Mouse (Mus musculus): Measurements from ENCODE around the gene Dzip1. TPM values are rescaled to one million over a fixed set of nuclear protein-coding genes. Genes with fewer than 3 reads are reported as not detected.

Dzip1 gene
- total RNA-seq, 2 experiments from 2014 or later, result 11.6 to 12.3 TPM

GRCm38 (mm10) chr14:118874786-118875415, 50.4 kb downstream of the Dzip1 start:
- no peak for DNase-seq (ENCODE audit: low spot score in 2 of 2)

DNA sequence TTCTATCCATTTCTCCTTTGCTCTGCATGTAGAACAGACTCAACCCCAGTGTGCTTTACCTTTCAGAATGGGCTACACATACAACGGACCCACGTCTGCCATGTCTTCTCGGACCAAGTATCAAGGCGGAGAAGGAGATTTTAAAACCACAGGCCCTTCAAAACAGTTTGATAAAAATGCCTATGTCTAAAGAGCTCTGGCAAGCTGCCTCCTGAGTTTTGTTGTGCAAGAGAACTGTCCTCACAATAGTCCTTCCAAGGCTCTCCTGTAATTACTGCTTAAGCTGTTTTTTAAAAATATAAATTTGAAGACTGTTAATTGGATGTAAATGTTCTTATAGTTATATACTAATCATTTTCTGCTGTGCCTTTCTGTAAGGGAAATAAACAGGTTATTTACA, 51.1 kb downstream of the Dzip1 start:
- no peak for DNase-seq (ENCODE audit: low spot score in 2 of 2)

DNA sequence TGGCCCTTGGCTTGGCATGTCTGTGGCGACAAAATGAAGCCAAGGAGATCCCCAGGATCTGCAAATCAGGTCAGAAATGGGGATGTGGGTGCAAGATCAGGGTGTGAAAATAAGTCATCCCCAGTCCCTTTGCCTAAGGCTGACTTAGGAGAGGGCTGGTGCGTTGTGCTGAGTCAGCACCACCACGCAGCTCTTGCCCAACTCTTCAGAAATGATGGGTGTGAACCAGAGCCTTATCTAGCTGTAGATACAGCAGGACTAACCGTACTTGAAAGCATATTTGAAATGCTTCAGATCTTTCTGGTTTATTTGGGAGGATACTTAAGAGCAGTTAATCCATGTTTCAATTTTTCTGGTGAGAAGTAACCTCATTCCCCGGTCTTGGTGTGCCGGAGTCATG, 55.5 kb downstream of the Dzip1 start:
- no peak for DNase-seq (ENCODE audit: low spot score in 2 of 2)

GRCm38 (mm10) chr14:118868102-118868724, 57.0 kb downstream of the Dzip1 start:
- DNase-seq (ENCODE audit: low spot score in 2 of 2), result no peak

DNA sequence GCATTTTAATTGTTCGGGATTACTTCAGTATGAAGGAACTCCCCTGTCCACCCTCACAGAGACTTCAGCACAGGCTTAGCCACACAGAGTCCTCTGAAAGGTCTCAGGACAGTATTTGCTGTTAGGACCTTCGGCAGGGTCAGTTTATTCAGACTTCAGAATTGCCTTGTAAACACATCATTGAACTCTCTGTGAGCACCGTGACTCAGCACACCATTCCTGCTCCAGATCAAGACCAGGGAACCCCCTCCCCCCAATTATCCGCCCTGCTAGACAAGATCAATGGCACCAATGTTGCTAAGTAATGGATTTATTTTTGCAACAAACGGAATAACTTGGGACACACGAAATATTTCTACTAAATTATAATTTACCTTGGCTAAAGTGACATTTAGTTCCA, 57.9 kb downstream of the Dzip1 start:
- no peak for DNase-seq (ENCODE audit: low spot score in 2 of 2)

DNA sequence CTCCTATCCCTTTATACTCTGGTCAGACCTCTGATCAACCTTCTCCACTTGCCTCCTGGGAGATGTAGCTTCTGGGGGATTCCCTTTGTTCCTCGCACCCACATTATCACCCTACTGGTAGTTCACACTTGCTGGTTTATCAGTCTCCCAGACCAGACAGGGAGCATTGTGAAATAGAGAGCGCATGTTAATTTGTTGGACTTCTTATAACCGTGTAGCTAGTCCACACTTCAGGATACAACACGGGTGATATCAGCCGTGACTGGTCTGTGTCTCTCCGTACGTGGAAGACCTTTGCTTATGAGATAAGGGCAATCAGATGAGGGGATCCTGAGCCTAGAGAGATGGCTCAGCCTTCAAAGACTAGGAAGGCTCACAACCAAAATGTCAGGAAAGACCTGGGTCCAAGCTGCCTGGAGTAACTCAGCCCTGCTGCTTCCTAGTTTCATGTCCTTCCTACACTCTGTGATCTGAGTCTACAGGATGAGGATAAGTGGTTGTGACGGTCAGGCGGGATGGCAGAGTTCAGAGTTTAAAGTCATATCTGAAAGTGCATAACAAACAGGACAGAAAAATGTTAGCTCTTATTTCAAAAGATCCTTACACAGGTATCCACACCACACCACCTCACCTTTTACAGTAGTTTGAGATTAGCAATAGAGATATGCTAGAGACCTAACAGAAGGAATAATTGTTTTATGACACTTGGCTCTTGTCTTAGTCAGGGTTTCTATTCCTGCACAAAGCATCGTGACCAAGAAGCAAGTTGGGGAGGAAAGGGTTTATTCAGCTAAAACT, 59.0 kb downstream of the Dzip1 start:
- no peak for DNase-seq (ENCODE audit: low spot score in 2 of 2)

DNA sequence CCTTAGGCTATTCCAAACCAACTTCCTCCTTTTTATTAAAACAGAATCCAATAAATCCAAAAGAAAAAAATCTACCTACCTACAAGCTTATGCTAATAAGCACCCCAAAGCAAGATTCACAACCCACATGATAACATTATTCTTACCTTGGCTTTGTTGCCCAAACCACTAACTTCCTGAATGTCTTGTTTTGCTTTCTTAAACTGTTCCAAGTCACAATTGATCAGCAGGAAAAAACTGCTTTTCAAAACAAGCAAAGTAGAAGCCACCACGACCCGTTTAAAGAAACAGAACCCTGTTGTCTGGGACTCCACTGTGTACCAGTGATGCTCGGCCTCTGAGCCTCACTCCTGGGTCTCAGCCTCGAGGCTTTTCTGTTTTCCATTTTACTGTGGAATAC, 60.4 kb downstream of the Dzip1 start:
- DNase-seq (ENCODE audit: low spot score in 2 of 2), result no peak

GRCm38 (mm10) chr14:118862253-118862652, 63.0 kb downstream of the Dzip1 start:
- DNase-seq (ENCODE audit: low spot score in 2 of 2), result no peak

DNA sequence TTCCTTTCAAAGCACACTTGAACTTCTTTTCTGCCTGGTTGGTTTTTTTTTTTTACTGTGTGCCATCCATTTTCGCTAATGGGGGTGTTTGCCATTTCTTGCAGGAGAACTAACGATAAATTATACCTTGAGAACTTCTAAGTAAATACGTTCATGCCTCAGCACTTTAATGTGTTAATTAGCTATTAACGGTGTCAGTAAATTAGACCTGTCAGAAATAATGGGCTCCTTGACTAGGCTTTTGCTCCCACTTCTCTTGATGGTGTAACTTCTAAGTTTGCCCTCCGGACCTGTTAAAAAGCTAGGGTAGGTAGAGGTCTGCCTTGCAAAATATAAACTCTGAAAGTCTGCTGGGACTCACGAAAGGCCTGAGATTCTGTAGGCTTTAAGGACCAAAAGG, 66.9 kb downstream of the Dzip1 start:
- DNase-seq (ENCODE audit: low spot score in 2 of 2), result no peak

DNA sequence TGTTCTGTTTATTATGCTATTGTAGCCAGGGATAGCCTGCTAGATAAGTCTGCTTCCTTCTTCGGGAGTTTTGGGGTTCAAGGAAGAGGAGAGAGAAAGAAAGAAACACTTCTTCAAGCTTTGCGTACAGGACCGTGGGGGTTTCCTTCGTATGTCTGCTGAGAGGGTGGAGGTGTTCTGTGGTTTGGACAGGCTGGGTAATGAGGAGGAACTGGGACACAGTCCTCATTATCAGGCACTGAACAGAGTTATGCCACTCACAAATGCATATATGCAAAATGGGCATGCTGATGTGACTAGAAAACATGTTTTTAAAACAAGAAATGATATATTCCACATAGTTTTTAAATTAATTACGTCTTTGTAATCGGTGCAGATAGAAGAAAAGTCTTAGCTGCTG, 68.7 kb downstream of the Dzip1 start:
- DNase-seq (ENCODE audit: low spot score in 2 of 2), result no peak

GRCm38 (mm10) chr14:118855141-118855800, 70.0 kb downstream of the Dzip1 start:
- DNase-seq (ENCODE audit: low spot score in 2 of 2), result no peak

GRCm38 (mm10) chr14:118854371-118855114, 70.7 kb downstream of the Dzip1 start:
- peak; percentile 50 to 52 for DNase-seq (ENCODE audit: low spot score in 2 of 2)

- DNase-seq (ENCODE audit: low spot score in 2 of 2), result no peak
Observed at GRCm38 (mm10) chr14:118851496-118852107, 73.7 kb downstream of the Dzip1 start.

DNA sequence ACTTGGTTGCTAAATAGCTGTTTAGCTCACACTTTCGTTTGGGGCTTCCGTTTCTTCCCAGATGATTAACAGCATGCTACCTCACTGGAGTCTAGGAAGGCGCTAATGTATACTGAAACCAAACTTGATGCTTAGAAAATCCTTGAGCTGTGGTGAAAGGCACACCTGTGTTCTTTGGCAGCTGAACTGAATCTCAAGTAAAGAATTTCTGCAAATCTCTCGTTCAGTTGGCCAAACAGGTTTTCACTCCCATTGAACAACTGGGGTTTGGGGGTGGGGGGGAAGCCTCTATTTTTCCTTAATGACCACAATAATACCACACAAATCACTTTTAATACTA, 74.6 kb downstream of the Dzip1 start:
- no peak for DNase-seq (ENCODE audit: low spot score in 2 of 2)

DNA sequence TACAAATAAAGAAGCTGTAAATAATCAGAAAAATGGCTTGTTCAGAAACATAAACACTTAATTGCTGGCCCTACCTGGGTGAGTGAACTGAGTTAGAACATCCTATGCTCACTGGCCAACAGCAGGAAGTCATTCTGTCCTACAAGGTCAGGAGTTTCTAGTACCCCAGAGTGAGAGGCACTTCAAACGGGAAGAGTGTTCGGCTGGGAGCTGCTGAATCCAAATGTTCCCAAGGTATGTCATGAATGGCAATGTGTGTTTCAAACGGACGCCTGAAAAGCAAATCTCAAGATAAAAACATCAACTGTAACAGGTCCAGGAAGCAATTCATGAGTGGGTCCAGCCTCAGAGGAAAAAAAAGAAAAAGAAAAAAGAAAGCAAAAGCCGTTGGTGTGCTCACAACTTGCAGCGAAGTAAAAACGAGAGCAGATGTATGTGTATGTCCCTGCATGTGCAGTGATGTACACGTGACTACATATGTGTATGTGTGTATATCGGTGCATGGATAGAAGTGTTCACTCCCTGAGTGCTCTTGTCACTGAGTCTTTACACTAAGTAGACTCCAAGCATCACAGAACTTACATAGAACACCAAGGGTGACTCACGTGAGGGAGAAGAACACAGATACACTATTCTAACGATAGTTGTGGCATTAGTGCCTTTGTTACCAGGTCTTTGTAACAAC, 75.1 kb downstream of the Dzip1 start:
- DNase-seq (ENCODE audit: low spot score in 2 of 2), result no peak

DNA sequence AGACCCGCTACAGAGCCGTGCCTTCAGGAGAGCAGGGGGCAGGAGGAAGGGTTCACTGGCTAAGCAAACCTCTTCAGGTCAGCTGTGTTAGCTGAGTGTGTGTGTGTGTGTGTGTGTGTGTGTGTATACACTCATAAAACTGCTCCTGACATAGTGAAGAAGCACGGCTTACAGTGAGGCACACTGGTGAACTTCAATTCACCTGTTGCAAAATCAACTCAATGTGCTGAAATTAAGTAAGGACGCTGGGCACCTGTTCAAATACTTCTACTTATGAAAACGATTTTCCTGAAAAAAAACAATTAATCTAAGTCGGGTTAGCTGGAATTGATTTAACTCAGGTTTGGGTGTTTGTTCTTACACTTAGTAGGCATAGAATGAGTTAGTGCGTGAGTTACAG, 77.1 kb downstream of the Dzip1 start:
- DNase-seq (ENCODE audit: low spot score in 2 of 2), result no peak

GRCm38 (mm10) chr14:118846834-118847233, 78.4 kb downstream of the Dzip1 start:
- DNase-seq (ENCODE audit: low spot score in 2 of 2), result no peak

GRCm38 (mm10) chr14:118842353-118842752, 82.9 kb downstream of the Dzip1 start:
- DNase-seq (ENCODE audit: low spot score in 2 of 2), result no peak

DNA sequence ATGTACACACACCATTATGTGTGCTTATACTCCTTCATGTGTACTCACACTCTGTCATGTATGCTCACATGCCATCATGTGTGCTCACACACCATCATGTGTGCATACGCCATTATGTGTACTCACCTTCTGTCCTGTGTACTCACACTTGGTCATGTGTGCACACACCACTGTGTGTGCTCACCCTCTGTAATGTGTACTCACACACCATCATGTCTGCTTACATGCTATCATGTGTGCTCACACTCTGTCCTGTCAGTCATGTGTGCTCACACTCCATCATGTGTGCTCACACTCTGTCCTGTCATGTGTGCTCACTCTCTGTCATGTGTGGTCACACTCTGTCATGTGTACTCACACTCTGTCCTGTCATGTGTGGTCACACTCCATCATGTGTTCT, 85.2 kb downstream of the Dzip1 start:
- no peak for DNase-seq (ENCODE audit: low spot score in 2 of 2)

DNA sequence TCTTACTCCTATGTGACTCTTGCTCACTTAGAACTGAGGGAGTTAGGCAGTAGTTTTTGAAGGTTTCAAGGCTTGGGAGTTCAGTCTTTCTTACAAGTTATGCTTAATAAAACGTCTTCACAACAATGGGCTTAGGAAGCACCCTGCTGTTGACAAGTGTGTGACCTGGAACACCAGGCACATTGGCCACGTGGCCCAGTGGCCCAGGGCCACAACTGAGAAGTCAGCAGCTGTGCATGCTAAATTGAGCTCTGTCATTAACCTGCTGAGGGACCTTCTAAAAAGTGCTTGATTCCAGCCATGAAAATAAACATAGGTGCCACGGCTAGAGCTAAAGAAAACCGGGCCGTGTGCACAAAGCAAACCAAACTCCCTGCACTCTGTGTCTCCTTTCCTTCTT, 85.8 kb downstream of the Dzip1 start:
- DNase-seq (ENCODE audit: low spot score in 2 of 2), result no peak

Measured in adrenal gland, adult 18-20 months (tissue).